Mouse (Mus musculus) large intestine, adult 2 months (tissue): ENCODE results near the gene Olfr485. TPM values are rescaled to one million over a fixed set of nuclear protein-coding genes. Genes with fewer than 3 reads are reported as not detected.
"Not testable (repeated sequence)": the region's sequence is repeated elsewhere in the genome, so short reads cannot be mapped to it uniquely, and the experiment has no call there.

Source experiments
- DNase-seq: peaks from one replicate; pipeline ENCODE4 v3.0.0-alpha.2; 2012; ENCODE audit warnings: low read depth, low spot score
- WGBS: fragments of 180-500 bp; shearing (Covaris S2); methylation state at CpG from one replicate; pipeline ENCODE4 v1.1.7; 2018; 5-methylcytosine and 5-hydroxymethylcytosine counted together
- polyA plus RNA-seq: library from polyadenylated mRNA; depleted of rRNA; stranded (reverse); fragments of >200 nt; gene quantifications from 2 replicates; pipeline ENCODE4 v1.2.3, GENCODE M21; 2012; rRNA removed

The Olfr485 gene
- not detected in 2 replicates for polyA plus RNA-seq

DNA sequence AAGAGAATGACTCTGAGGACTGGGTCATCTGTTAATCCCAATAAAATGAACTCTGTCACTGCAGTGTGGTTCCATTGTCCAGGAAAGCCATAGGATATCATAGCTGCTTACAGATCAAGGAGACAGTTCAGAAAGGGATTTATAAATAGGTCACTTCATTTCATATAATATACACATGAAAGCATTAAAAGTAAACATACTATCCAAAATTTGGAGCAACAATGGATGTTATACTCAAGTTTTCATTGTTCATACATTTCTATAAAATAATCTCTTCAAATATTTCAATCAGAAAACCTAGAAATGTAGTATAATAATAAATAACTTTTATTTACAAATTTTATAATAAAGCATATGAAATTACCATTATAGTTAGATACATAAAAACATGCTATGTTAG is at the start of gene Olfr485:
Gene Olfr485 (minus strand): TSS at position 101 of the 400 bp plus-strand sequence.
- DNase-seq: no peak

DNA sequence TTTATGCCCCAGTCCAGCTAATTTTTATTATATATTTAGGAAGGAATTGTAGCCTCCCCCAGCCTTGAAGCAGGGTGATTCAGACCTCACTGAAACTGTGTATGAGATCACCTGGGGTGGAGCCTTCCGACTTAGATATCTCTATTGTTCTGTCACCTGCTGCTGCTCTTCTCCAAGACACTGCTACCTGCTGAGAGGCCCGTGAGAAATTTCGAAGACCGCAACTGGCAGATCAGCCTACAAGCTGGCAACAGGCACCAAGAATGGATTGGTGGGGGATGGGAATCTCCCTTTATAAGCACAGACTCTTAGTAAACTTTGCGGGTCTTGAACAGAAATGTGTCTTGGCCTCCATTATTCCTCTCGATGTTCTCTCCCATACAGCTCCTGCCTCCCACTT is 37.3 kb upstream of the Olfr485 start:
- no peak for DNase-seq
- WGBS: 75% methylated on average over 6 of the region's 6 CpGs

DNA sequence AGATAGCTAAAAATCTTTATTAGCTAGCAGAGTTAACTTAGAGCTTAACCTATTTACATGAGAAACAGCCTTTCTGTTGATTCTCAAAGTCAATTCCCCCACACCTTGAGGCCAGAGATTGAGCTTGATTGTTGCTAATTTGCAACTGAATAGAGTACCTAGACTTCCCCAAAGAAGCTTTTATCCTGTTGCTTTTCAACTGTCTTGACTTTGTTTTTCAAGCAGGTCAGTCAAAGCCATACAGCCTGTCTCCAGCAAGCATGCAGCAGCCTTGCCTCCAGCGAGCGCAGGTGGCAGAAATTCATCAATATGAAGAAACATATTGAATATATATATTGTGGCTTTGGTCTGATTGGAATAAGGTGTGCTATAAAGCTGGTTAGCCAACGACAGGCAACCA is 36.7 kb upstream of the Olfr485 start:
- 63% methylated on average over 3 of the region's 3 CpGs for WGBS
- DNase-seq: not testable (repeated sequence)

DNA sequence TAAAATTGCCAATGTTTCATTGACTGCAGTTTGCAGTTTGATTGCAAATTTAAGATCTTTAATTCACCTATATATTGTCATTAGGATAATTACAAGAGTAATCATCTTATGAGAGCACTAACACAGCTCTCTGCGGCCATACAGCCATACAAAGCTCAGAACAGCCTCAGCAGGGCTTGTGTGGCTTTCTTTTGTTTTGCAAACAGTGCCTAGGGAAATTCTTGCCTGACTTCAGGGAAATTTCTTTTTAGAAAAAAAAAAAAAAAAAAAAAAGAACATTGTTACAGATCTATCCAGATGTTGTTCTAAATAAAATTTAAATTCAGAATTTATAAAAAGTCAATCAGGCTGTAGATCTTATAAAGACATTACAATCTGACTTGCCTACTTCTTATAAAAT is 33.0 kb upstream of the Olfr485 start:
- 59% methylated on average over 1 of the region's 1 CpGs for WGBS
- DNase-seq: not testable (repeated sequence)

DNA sequence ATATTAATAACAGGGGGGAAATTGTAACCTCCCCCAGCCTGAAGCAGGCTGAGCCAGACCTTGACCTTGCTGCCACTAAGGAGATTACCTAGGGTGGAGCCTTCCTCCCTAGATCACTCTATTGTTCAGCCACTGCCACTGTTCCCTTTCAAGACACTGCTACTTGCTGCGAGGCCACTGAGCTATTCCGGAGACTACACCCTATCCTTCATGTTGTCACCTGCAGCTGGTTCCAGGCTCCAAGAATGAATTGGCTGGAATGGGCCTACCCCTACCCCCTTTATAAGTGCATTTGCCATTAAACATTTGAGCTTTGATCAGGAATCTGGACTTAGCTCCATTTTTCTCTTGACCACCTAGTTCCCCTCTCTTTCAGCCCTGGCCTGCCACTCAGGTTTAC is 31.5 kb upstream of the Olfr485 start:
- WGBS: 60% methylated on average over 2 of the region's 2 CpGs
- not testable (repeated sequence) for DNase-seq

DNA sequence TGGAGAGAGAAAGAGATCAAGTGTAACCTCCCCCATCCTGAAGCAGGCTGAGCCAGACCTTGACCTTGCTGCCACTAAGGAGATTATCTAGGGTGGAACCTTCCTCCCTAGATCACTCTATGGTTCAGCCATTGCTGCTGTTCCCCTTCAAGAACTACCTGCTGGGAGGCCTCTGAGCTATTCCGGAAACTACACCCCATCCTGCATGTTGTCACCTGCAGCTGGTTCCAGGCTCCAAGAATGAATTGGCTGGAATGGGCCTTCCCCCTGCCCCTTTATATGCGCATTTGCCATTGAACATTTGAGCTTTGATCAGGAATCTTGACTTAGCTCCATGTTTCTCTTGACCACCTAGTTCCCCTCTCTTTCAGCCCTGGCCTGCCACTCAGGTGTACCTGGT is 25.6 kb upstream of the Olfr485 start:
- 89% methylated on average over 2 of the region's 2 CpGs for WGBS
- DNase-seq: not testable (repeated sequence)

DNA sequence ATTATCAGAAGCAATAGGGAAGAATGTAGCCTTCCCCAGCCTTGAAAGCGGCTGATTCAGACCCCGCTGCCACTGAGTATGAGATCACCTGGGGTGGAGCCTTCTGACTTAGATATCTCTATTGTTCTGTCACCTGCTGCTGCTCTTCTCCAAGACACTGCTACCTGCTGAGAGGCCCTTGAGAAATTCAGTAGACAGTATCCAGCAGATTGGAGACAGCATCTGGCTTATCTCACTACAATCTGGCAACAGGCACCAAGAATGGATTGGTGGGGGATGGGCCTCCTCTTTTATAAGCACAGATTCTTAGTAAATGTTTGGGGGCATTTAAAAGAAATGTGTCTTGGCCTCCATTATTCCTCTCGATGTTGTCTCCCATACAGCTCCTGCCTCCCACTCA is 24.7 kb upstream of the Olfr485 start:
- 72% methylated on average over 3 of the region's 3 CpGs for WGBS

DNA sequence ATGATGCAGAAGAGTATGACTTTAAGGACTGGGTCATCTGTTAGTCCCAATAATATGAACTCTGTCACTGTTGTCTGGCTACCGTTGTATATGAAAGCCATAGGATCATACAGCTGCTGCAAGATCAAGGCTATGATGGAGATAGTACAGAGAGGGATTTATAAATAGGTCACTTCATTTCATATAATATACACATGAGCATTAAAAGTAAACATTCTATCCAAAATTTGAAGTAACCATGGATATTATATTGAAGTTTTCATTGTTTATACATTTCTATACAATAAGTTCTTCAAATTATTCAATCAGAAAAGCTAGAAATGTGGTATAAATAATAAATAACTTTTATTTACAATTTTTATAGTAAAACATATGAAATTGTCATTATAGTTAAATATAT is 13.0 kb upstream of the Olfr485 start, which contains the start of gene Olfr486:
Gene Olfr486 (minus strand): TSS at position 101 of the 400 bp plus-strand sequence.
- WGBS: 72% methylated on average over 1 of the region's 1 CpGs
- not testable (repeated sequence) for DNase-seq

More for the DNA sequence above, 24.7 kb upstream of the Olfr485 start:
- not testable (repeated sequence) for DNase-seq

DNA sequence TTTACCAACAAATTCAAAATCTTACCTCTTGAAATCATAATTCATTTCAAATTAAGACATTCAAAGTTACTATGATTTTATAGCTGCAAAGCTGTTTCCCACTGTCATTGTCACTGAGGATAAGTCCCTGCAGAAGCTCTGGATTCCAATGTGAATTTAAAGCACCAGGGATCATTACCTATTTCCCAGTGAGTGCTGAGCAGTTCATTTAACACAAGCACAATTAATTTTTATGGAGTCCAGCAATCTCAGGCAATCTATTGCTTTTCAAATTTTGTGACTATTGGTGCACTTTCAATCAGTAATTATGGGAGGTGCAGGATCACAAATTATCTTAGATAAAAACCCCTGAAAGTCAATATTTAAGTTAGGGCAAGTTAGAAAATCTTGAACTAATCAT is 32.3 kb downstream of the Olfr485 start, which contains the start of gene Olfr484:
Gene Olfr484 (minus strand): TSS at position 101 of the 400 bp plus-strand sequence.
- no peak for DNase-seq

DNA sequence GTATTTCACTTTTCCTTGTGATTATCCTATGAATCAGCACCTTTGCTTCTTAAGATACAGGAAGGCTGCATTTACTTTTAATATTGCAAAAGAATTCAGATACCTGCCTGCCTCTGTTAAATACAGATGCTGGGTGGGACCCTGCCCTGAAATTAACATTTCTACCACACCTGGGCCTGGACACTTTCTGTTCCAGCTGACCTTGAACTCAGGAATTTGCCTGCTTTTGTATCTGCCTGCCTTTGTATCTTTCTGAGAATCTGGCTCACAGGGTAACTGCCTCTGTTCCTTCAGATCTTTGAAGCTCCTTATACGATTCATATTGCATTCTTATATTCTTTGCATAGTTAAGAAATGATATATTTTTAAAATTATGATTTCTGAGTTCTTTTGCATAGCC is 38.3 kb downstream of the Olfr485 start:
- WGBS: 47% methylated on average over 1 of the region's 1 CpGs
- no peak for DNase-seq

DNA sequence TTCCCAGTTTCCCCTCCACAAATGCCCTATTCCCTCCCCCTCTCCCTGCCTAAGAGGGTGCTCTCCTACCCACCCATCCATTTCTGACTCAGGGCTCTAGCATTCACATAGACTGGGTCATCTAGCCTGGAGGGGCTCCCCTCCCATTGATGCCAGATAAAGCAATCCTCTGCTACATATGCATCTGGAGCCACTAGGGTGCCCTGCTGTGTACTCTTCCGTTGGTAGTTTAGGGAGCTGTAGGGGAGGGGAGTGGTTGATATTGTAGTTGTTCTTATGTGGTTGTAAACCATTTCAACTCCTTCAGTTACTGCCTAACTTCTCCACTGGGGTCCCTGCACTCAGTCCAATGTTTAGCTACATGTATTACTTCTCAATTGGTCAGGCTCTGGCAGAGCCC is 39.0 kb downstream of the Olfr485 start:
- no peak for DNase-seq
- 19% methylated on average over 1 of the region's 1 CpGs for WGBS

Other genes with a start within 250 kb of the Olfr485 start
- gene Olfr473, start 229.4 kb downstream of the Olfr485 start, polyA plus RNA-seq: not detected in 2 replicates
- not detected in 2 replicates for gene Olfr474, start 205.2 kb downstream of the Olfr485 start, polyA plus RNA-seq
- gene Olfr476, start 195.1 kb downstream of the Olfr485 start, polyA plus RNA-seq: not detected in 2 replicates
- not detected in 2 replicates for gene Olfr477, start 173.2 kb downstream of the Olfr485 start, polyA plus RNA-seq
- not detected in 2 replicates for gene Olfr478, start 125.9 kb downstream of the Olfr485 start, polyA plus RNA-seq
- gene Olfr479, start 109.2 kb downstream of the Olfr485 start, polyA plus RNA-seq: not detected in 2 replicates
- not detected in 2 replicates for gene Olfr480, start 92.5 kb downstream of the Olfr485 start, polyA plus RNA-seq
- not detected in 2 replicates for gene Olfr481, start 80.0 kb downstream of the Olfr485 start, polyA plus RNA-seq
- not detected in 2 replicates for gene Olfr482, start 62.3 kb downstream of the Olfr485 start, polyA plus RNA-seq
- gene Olfr483, start 59.0 kb downstream of the Olfr485 start, polyA plus RNA-seq: not detected in 2 replicates
- gene Olfr484, start 32.4 kb downstream of the Olfr485 start, polyA plus RNA-seq: not detected in 2 replicates
- not detected in 2 replicates for gene Olfr486, start 12.9 kb upstream of the Olfr485 start, polyA plus RNA-seq
- gene Olfr487, start 54.8 kb upstream of the Olfr485 start, polyA plus RNA-seq: not detected in 2 replicates
- not detected in 2 replicates for gene Olfr488, start 98.5 kb upstream of the Olfr485 start, polyA plus RNA-seq
- not detected in 2 replicates for gene Olfr490, start 129.1 kb upstream of the Olfr485 start, polyA plus RNA-seq
- gene Olfr491, start 153.6 kb upstream of the Olfr485 start, polyA plus RNA-seq: not detected in 2 replicates
- gene Olfr492, start 163.8 kb upstream of the Olfr485 start, polyA plus RNA-seq: not detected in 2 replicates
- not detected in 2 replicates for gene Olfr493, start 187.1 kb upstream of the Olfr485 start, polyA plus RNA-seq
- gene Olfr494, start 205.5 kb upstream of the Olfr485 start, polyA plus RNA-seq: not detected in 2 replicates
- gene Olfr495, start 233.3 kb upstream of the Olfr485 start, polyA plus RNA-seq: not detected in 2 replicates